Mouse (Mus musculus): Measurements from ENCODE around the gene Lipm.

Gene Lipm

GRCm38 (mm10) chr19:34100633-34101032 lies at the start of gene Lipm:
TSS of gene Lipm (plus strand) at chr19:34100933.
- DNase-seq (ENCODE audit: low spot score in 2 of 2), result no peak

GRCm38 (mm10) chr19:34051502-34051901 lies 49.2 kb upstream of the Lipm start:
- DNase-seq (ENCODE audit: low spot score in 2 of 2), result no peak

- no peak for DNase-seq (ENCODE audit: low spot score in 2 of 2)
Measured at GRCm38 (mm10) chr19:34063547-34063946, 37.2 kb upstream of the Lipm start.

- DNase-seq (ENCODE audit: low spot score in 2 of 2), result no peak
Measured at GRCm38 (mm10) chr19:34064059-34064458, 36.7 kb upstream of the Lipm start.

GRCm38 (mm10) chr19:34066779-34067472 lies 33.8 kb upstream of the Lipm start, which contains the start of gene Lipn:
TSS of gene Lipn (plus strand) at chr19:34067358.
- DNase-seq (ENCODE audit: low spot score in 2 of 2), result no peak

GRCm38 (mm10) chr19:34074239-34074638 lies 26.5 kb upstream of the Lipm start:
- DNase-seq (ENCODE audit: low spot score in 2 of 2), result no peak

GRCm38 (mm10) chr19:34078130-34078529 lies 22.6 kb upstream of the Lipm start:
- no peak for DNase-seq (ENCODE audit: low spot score in 2 of 2)

GRCm38 (mm10) chr19:34089011-34089680 lies 11.6 kb upstream of the Lipm start:
- no peak for DNase-seq (ENCODE audit: low spot score in 2 of 2)

- DNase-seq (ENCODE audit: low spot score in 2 of 2), result no peak
Measured at GRCm38 (mm10) chr19:34095381-34095780, 5.4 kb upstream of the Lipm start.

GRCm38 (mm10) chr19:34096228-34096627 lies 4.5 kb upstream of the Lipm start:
- DNase-seq (ENCODE audit: low spot score in 2 of 2), result no peak

- no peak for DNase-seq (ENCODE audit: low spot score in 2 of 2)
Measured at GRCm38 (mm10) chr19:34101888-34102287, 1.2 kb downstream of the Lipm start.

GRCm38 (mm10) chr19:34104841-34105240 lies 4.1 kb downstream of the Lipm start:
- DNase-seq (ENCODE audit: low spot score in 2 of 2), result no peak

- DNase-seq (ENCODE audit: low spot score in 2 of 2), result no peak
Measured at GRCm38 (mm10) chr19:34119102-34119501, 18.4 kb downstream of the Lipm start.

- no peak for DNase-seq (ENCODE audit: low spot score in 2 of 2)
Measured at GRCm38 (mm10) chr19:34119653-34120052, 18.9 kb downstream of the Lipm start.

- no peak for DNase-seq (ENCODE audit: low spot score in 2 of 2)
Measured at GRCm38 (mm10) chr19:34120107-34120731, 19.5 kb downstream of the Lipm start.

GRCm38 (mm10) chr19:34138720-34139430 lies 38.1 kb downstream of the Lipm start:
- DNase-seq (ENCODE audit: low spot score in 2 of 2), result no peak

GRCm38 (mm10) chr19:34139431-34140046 lies 38.8 kb downstream of the Lipm start:
- DNase-seq (ENCODE audit: low spot score in 2 of 2), result no peak

- no peak for DNase-seq (ENCODE audit: low spot score in 2 of 2)
Measured at GRCm38 (mm10) chr19:34148421-34148820, 47.7 kb downstream of the Lipm start.

- peak; percentile 24 to 50 for DNase-seq (ENCODE audit: low spot score in 2 of 2)
Measured at GRCm38 (mm10) chr19:34151909-34152308, 51.2 kb downstream of the Lipm start.

- DNase-seq (ENCODE audit: low spot score in 2 of 2), result no peak
Measured at GRCm38 (mm10) chr19:34153263-34154144, 52.8 kb downstream of the Lipm start.

GRCm38 (mm10) chr19:34162693-34163092 lies 62.0 kb downstream of the Lipm start:
- DNase-seq (ENCODE audit: low spot score in 2 of 2), result no peak
